Mouse (Mus musculus) lung, adult 2 months (tissue): ENCODE measurements at regions not wholly inside any gene's neighbourhood (a gene's known extent, or its start where the extent isn't known, plus 50 kb on each side); places are given as distances from the start of the nearest gene placed in this dataset.

Source experiments
- CTCF ChIP-seq: fragments of 200-500 bp; IDR thresholded peaks from 2 replicates; pipeline ENCODE4 v1.5.1; 2011; ENCODE audit warnings: mild to moderate bottlenecking, low read length, control low read depth; ENCODE audit not compliant: insufficient read depth
- POLR2A ChIP-seq: fragments of 200-500 bp; IDR thresholded peaks from 2 replicates; pipeline ENCODE4 v1.6.1; 2011; ENCODE audit warnings: low read depth, mild to moderate bottlenecking, control low read depth, low read length, borderline replicate concordance; ENCODE audit errors: extremely low read depth

DNA sequence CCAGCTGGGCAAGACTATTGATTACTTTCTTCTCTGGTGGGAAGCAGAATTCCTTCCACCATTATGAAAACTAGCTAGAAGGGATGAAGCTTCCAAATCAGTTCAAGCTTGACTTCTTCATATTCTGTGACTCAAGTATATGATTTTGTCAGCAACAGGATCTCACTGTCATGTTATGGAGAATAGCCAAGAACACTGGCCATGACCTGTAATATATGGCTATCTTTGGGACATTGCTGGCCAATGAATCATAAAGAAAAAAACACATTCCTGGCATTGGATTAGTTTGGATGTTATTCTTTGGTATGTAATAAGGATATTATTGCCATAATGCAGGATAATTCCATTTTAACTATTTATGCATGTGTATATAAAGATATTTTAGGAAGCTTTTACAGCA, 351.8 kb upstream of the Pbx1 start:
- TF ChIP-seq CTCF (no peak), POLR2A (no peak)
